Mouse (Mus musculus): ENCODE measurements at regions not wholly inside any gene's neighbourhood (a gene's known extent, or its start where the extent isn't known, plus 50 kb on each side); places are given as distances from the start of the nearest gene placed in this dataset.

GRCm38 (mm10) chr12:117444247-117444989, 71.9 kb upstream of the Rapgef5 start:
- Histone ChIP-seq H3K36me3 (ENCODE audit: poor library complexity, severe bottlenecking) (no peaks in the 10 kb centered on the region), H3K27ac (no peak overlapping the region), H3K9ac (no peak overlapping the region), H3K9me3 (replicated peaks) (no peaks in the 10 kb centered on the region), H3K4me2 (no peak overlapping the region), H3K4me3 (no peak overlapping the region), H3K4me1 (peaks cover 7% of the 10 kb centered on the region; the same call in 1 of the 2 replicates), H3K27me3 (no peaks in the 10 kb centered on the region)
- no peak for ATAC-seq
- WGBS, result 82% methylated on average over 4 of the region's 4 CpGs

GRCm38 (mm10) chr12:117447223-117447622, 69.1 kb upstream of the Rapgef5 start:
- WGBS, result 25% methylated on average over 10 of the region's 10 CpGs
- Histone ChIP-seq H3K4me3 (no peak overlapping the region), H3K4me1 (peaks cover 7% of the 10 kb centered on the region; the same call in 1 of the 2 replicates), H3K36me3 (ENCODE audit: poor library complexity, severe bottlenecking) (no peaks in the 10 kb centered on the region), H3K27me3 (no peaks in the 10 kb centered on the region), H3K4me2 (peak overlapping the region; percentile 32), H3K27ac (no peak overlapping the region), H3K9me3 (replicated peaks) (no peaks in the 10 kb centered on the region), H3K9ac (no peak overlapping the region)
- peak; percentile 33; the same call in 1 of the 2 replicates for ATAC-seq

GRCm38 (mm10) chr12:117447843-117448728, 68.2 kb upstream of the Rapgef5 start:
- 64% methylated on average over 19 of the region's 19 CpGs for WGBS
- H3K27ac ChIP-seq, result no peak overlapping the region
- no peak for ATAC-seq
- no peaks in the 10 kb centered on the region for H3K9me3 ChIP-seq (replicated peaks)
- H3K4me2 ChIP-seq, result no peak overlapping the region
- H3K36me3 ChIP-seq (ENCODE audit: poor library complexity, severe bottlenecking), result no peaks in the 10 kb centered on the region
- H3K4me3 ChIP-seq, result no peak overlapping the region
- H3K9ac ChIP-seq, result no peak overlapping the region
- no peaks in the 10 kb centered on the region for H3K27me3 ChIP-seq
- peaks cover 7% of the 10 kb centered on the region; the same call in 1 of the 2 replicates for H3K4me1 ChIP-seq

- 88% methylated on average over 2 of the region's 2 CpGs for WGBS
- no peak overlapping the region for H3K4me2 ChIP-seq
- no peak overlapping the region for H3K9ac ChIP-seq
- H3K27me3 ChIP-seq, result no peaks in the 10 kb centered on the region
- no peak for ATAC-seq
- no peaks in the 10 kb centered on the region for H3K36me3 ChIP-seq (ENCODE audit: poor library complexity, severe bottlenecking)
- H3K9me3 ChIP-seq (replicated peaks), result no peaks in the 10 kb centered on the region
- no peak overlapping the region for H3K4me3 ChIP-seq
- H3K4me1 ChIP-seq, result peaks cover 7% of the 10 kb centered on the region; the same call in 1 of the 2 replicates
- no peak overlapping the region for H3K27ac ChIP-seq
Measured at GRCm38 (mm10) chr12:117449080-117449479, 67.2 kb upstream of the Rapgef5 start.

GRCm38 (mm10) chr12:117450106-117450505, 66.2 kb upstream of the Rapgef5 start:
- no peak for ATAC-seq
- H3K27ac ChIP-seq, result no peak overlapping the region

GRCm38 (mm10) chr12:117450871-117451270, 65.4 kb upstream of the Rapgef5 start:
- WGBS, result 73% methylated on average over 3 of the region's 3 CpGs

More at GRCm38 (mm10) chr12:117450106-117450505, 66.2 kb upstream of the Rapgef5 start:
- no peak overlapping the region for H3K9ac ChIP-seq
- H3K4me3 ChIP-seq, result no peak overlapping the region
- H3K4me1 ChIP-seq, result peaks cover 7% of the 10 kb centered on the region; the same call in 1 of the 2 replicates
- no peak overlapping the region for H3K4me2 ChIP-seq
- no peaks in the 10 kb centered on the region for H3K27me3 ChIP-seq
- no peaks in the 10 kb centered on the region for H3K36me3 ChIP-seq (ENCODE audit: poor library complexity, severe bottlenecking)
- H3K9me3 ChIP-seq (replicated peaks), result no peaks in the 10 kb centered on the region

GRCm38 (mm10) chr12:117451441-117451840, 64.8 kb upstream of the Rapgef5 start:
- Histone ChIP-seq H3K4me2 (no peak overlapping the region), H3K27me3 (no peaks in the 10 kb centered on the region), H3K4me1 (peaks cover 7% of the 10 kb centered on the region; the same call in 1 of the 2 replicates), H3K27ac (no peak overlapping the region), H3K9ac (no peak overlapping the region), H3K4me3 (no peak overlapping the region), H3K9me3 (replicated peaks) (no peaks in the 10 kb centered on the region), H3K36me3 (ENCODE audit: poor library complexity, severe bottlenecking) (no peaks in the 10 kb centered on the region)
- WGBS, result 55% methylated on average over 4 of the region's 4 CpGs
- no peak for ATAC-seq

More at GRCm38 (mm10) chr12:117450871-117451270, 65.4 kb upstream of the Rapgef5 start:
- Histone ChIP-seq H3K27ac (no peak overlapping the region), H3K36me3 (ENCODE audit: poor library complexity, severe bottlenecking) (no peaks in the 10 kb centered on the region), H3K9me3 (replicated peaks) (no peaks in the 10 kb centered on the region), H3K4me1 (peaks cover 7% of the 10 kb centered on the region; the same call in 1 of the 2 replicates), H3K4me3 (no peak overlapping the region), H3K27me3 (no peaks in the 10 kb centered on the region), H3K4me2 (no peak overlapping the region), H3K9ac (no peak overlapping the region)
- ATAC-seq, result no peak

- no peak for ATAC-seq
- H3K9ac ChIP-seq, result no peak overlapping the region
- no peaks in the 10 kb centered on the region for H3K36me3 ChIP-seq (ENCODE audit: poor library complexity, severe bottlenecking)
- no peak overlapping the region for H3K4me2 ChIP-seq
- H3K4me3 ChIP-seq, result no peak overlapping the region
- 81% methylated on average over 7 of the region's 7 CpGs for WGBS
- H3K27ac ChIP-seq, result no peak overlapping the region
- no peaks in the 10 kb centered on the region for H3K4me1 ChIP-seq
- no peaks in the 10 kb centered on the region for H3K27me3 ChIP-seq
- no peaks in the 10 kb centered on the region for H3K9me3 ChIP-seq (replicated peaks)
Measured at GRCm38 (mm10) chr12:117455800-117456199, 60.5 kb upstream of the Rapgef5 start.

- H3K4me2 ChIP-seq, result no peak overlapping the region
- no peaks in the 10 kb centered on the region for H3K36me3 ChIP-seq (ENCODE audit: poor library complexity, severe bottlenecking)
- H3K9me3 ChIP-seq (replicated peaks), result no peaks in the 10 kb centered on the region
- ATAC-seq, result no peak
- WGBS, result 59% methylated on average over 9 of the region's 9 CpGs
- H3K9ac ChIP-seq, result no peak overlapping the region
- H3K4me1 ChIP-seq, result no peaks in the 10 kb centered on the region
- H3K27me3 ChIP-seq, result no peaks in the 10 kb centered on the region
- H3K4me3 ChIP-seq, result no peak overlapping the region
- H3K27ac ChIP-seq, result no peak overlapping the region
Measured at GRCm38 (mm10) chr12:117458132-117459070, 57.9 kb upstream of the Rapgef5 start.

- Histone ChIP-seq H3K9me3 (replicated peaks) (no peaks in the 10 kb centered on the region), H3K4me2 (no peak overlapping the region), H3K4me1 (no peaks in the 10 kb centered on the region), H3K27me3 (no peaks in the 10 kb centered on the region), H3K36me3 (ENCODE audit: poor library complexity, severe bottlenecking) (no peaks in the 10 kb centered on the region), H3K4me3 (no peak overlapping the region), H3K9ac (no peak overlapping the region), H3K27ac (no peak overlapping the region)
- no peak for ATAC-seq
- WGBS, result 95% methylated on average over 4 of the region's 4 CpGs
Measured at GRCm38 (mm10) chr12:117459541-117459940, 56.7 kb upstream of the Rapgef5 start.

- WGBS, result 85% methylated on average over 3 of the region's 3 CpGs
- Histone ChIP-seq H3K4me3 (no peak overlapping the region), H3K9ac (no peak overlapping the region), H3K4me2 (no peak overlapping the region), H3K9me3 (replicated peaks) (no peaks in the 10 kb centered on the region), H3K4me1 (no peaks in the 10 kb centered on the region), H3K27me3 (no peaks in the 10 kb centered on the region), H3K36me3 (ENCODE audit: poor library complexity, severe bottlenecking) (no peaks in the 10 kb centered on the region), H3K27ac (no peak overlapping the region)
- ATAC-seq, result no peak
Measured at GRCm38 (mm10) chr12:117465206-117465605, 51.1 kb upstream of the Rapgef5 start.
